Mouse (Mus musculus) liver, adult 2 months (tissue): Measurements from ENCODE around the gene Rab37.

Experiments used
- CTCF ChIP-seq: fragments of 200-500 bp; IDR thresholded peaks from 2 replicates; pipeline ENCODE4 v1.5.1; 2011; ENCODE audit warnings: low read depth, low read length, control low read depth
- POLR2A ChIP-seq: fragments of 200-500 bp; IDR thresholded peaks from 2 replicates; pipeline ENCODE4 v1.6.1; 2011; ENCODE audit warnings: low read length, control low read depth; ENCODE audit not compliant: insufficient read depth; ENCODE audit errors: extremely low read depth

GRCm38 (mm10) chr11:115052206-115052605 lies 39.0 kb upstream of the Rab37 start:
- TF ChIP-seq CTCF (no peak), POLR2A (no peak)
